Mouse (Mus musculus) NIH3T3 (cell line): ENCODE data around the gene R3hdm2.
A peak's percentile ranks its signal among the peaks of the same experiment; 100 is the strongest.

Experiments
- DNase-seq: peaks from one replicate; pipeline ENCODE4 v3.0.0-alpha.2; 2012; ENCODE audit warnings: low read depth

Gene R3hdm2

DNA sequence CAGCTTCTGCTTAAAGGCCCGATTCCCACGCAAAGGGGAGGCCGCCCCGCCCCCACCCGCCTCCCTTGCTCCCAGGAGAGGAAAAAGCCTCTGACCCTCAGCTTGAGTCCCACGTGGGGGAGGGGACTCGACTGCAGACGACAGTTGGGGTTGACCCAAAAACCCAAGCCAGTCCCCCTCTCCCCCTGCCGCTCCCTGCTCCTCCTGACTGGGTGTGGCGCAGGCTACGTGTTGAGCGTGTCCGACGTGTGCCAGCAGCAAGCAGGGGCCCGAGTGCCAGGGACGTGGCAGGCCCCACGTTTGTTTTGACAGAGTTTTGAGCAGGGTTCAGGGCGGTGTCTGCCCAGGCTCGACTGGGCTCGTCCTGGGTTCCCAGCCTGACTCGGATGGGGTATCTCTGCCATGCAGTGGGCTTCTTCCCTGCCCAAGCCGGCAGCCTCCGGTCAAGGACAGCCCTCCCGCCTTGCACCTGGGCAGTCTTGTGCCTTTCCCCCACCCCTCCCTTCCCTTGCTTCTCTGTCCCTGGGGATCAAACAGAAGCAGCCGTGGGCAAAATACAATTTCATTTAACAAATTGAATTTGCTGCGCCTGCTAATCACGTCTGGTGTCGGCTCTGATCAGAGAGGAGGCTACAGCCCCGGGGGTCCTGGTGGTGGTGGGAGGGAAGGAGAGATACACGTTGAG lies 136.6 kb downstream of the R3hdm2 start:
- DNase-seq: no peak

- no peak for DNase-seq
These were observed 137.8 kb downstream of the R3hdm2 start for GRCm38 (mm10) chr10:127517941-127518340.

GRCm38 (mm10) chr10:127519041-127519701 lies 139.0 kb downstream of the R3hdm2 start:
- DNase-seq: no peak

DNA sequence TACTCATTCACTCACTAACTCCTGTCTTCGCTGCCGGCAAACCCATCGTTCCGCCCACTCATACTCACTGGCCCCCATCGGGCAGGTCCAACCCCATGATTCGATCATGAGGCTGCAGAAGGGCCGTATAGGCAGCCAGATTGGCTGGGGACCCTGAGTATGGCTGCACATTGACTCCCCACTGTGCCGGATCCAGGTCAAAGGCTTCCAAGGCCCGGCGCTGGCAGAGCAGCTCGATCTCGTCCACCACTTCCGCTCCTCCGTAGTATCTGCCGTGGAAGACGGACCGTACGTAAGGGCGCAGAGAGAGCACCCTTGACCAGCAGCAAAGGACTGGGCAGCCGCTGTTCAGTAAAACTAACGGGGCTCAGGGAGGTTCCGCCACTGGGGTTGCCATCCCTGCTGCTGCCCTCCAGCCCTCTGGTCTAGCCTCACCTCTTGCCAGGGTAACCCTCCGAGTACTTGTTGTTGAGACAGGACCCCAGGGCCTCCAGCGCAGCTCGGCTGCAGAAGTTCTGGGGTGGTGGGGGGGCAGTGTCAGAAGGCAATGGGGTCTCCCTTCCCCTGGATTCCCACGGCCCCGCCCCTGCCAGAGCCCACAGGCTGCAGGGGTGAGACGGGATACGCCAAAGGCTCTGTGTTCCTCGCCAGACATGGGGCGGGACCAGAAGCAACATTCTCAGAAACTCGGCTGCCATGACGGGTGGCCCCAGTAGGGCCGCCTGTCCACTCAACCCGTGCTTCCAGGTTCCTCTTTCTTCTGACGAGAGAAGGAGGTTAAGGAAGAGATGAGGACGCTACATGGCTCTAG lies 140.0 kb downstream of the R3hdm2 start:
- DNase-seq: no peak

DNA sequence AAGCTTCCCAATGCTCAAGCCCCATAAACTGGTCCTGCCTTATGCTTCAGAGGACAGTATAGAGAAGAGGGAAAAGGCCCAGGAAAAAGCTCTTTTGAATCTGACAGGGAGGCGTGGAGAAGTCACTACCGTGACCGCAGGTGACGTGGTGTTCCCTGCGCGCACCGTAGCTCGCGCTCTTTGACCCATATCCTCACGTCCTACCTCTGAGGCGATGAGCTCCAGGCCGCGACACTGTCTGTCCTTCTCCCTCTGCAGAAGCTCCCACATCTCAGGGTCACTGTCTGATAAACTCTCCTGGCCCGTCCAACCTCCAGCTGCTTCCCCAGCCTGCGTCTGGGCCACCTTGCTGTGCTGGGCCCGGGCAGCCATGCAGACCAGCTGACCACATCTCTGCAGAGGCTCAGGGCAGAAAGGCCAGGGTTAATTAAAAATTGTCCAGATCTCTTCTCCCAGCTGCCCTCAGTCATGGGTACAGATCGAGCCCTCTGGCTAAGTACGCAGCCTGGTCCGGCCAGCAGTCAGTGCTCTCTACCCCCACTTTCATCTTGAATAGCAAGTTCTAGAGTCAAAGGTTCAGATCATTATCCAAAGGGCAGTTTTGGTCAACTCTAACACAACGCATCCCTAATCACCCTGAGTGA lies 140.7 kb downstream of the R3hdm2 start:
- no peak for DNase-seq

DNA sequence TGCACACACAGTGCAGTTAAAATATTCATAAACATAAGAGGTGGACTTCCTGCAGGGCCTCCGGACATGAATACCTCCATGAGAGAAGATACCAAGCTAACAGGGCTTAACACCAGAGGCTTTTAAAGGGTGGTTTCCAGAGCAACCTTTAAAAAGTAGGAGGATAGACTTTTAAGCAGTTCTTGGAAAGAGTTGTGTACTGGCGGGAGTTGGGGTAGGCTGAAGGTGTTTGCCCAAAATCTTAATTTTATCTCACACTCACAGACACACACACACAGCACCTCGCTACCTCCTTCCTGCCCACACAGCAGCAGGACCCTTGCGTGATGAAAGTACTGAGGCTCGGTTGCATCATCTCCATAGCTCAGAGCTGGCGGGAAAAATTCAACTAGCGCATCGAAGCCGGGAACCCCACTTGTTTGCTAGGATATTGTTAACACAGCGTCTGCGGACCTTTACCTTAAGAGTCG lies 141.5 kb downstream of the R3hdm2 start:
- DNase-seq: peak; percentile 71

DNA sequence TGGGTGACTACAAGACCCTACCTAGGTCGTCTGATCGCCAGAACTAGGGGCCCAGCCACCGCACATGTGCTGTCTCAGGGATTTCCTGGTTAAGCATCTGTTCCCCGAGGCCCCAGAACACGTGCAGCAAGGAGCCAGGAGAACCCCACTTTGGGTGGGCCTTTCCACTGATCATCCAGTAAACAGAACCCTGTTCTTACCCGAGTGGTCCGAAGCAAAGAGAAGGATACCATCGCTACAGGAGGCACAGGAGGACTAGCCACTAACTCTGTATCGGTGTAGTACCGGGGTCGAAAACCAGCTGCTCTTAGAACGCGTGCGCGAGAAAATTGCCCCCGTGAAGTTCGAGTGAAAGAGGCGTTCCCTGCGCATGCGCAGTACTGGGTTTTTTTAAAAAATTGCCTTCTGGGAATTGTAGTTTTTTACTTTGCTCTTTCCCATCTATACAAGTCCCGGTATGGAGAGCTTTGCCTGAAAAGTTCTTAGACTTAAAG lies 142.0 kb downstream of the R3hdm2 start, which contains the start of gene Shmt2:
TSS of gene Shmt2 (minus strand) at position 357 of the 494 bp plus-strand sequence.
- peak; percentile 98 for DNase-seq

- DNase-seq: no peak
These were observed 144.6 kb downstream of the R3hdm2 start for GRCm38 (mm10) chr10:127524646-127525255.

DNA sequence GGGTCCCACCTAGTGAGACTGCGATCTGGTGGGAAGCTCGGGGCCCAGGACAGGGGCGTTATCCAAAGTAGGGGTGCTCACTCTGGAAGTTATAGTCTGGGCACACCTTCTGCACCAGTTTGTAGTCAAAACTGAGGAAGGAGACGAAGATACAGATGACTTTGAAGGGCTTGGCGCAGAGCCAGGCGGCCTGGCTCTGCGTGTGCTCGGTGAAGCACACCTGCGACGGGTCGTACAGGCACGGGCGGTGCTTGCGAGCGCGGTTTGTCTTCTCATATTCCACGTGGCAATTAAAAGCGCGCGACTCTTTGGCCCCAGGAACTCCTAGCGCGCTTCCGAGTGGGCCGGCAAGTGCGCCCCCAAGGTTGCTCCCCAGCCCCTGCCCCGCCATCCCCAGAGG lies 145.9 kb downstream of the R3hdm2 start:
- DNase-seq: no peak

DNA sequence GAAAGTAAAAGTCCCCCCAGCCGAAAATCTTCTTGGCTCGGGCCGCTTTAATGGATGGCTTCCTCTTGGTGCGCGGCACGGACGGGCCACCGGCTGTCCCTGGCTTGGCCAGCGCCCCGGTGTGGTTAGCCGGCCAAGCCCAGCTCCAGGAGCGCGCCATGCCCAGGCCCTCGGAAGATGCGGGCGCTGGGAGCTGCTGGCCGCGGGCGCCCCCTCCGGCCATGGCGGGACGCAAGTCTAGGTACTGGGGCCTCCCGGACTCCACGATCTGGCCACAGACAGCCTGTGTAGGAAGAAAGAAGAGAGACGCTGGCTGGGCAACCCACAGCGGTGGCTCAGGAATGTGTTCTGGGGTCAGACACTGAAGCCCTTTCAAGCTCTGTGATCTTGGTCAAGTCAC lies 146.6 kb downstream of the R3hdm2 start:
- DNase-seq: peak; percentile 30

DNA sequence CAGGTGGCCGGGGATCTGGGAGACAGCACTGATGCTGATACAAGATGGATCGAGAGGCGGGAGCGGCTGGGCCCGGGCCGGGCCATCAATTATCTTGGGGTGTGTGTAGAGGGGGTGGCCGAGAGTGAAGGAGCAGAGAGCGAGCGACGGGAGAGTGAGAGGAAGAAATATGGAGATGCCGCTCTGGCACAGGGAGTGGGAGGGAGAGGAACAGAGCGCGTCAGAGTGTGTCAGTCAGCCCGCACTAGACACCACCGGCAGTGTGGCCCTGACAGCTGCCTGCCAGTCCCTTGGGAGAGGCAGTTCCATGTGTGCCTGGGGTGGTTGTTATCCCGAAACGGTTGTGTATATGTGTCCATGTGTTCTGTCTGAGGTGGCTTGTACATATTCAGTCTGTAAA lies 147.4 kb downstream of the R3hdm2 start:
- DNase-seq: no peak

DNA sequence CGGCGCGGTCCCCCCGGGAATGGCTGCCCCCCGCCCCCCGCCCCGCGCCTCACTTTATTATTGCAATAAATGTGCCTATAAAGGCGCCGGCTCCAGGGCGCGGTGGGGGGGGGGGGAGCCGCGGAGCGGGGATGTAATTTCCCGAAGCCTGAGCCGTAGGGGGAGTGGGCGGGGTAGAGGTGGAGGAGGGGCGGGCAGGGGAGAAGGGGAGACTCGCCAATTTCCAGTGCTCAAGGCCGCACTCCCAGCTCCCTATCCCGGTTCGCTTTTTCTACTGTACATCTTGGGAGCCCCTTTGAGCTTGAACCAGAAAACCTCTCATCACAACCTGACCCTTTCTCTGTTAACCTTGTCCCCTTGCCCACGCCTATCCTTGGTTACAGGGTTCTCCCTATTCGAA lies 150.8 kb downstream of the R3hdm2 start:
- no peak for DNase-seq

DNA sequence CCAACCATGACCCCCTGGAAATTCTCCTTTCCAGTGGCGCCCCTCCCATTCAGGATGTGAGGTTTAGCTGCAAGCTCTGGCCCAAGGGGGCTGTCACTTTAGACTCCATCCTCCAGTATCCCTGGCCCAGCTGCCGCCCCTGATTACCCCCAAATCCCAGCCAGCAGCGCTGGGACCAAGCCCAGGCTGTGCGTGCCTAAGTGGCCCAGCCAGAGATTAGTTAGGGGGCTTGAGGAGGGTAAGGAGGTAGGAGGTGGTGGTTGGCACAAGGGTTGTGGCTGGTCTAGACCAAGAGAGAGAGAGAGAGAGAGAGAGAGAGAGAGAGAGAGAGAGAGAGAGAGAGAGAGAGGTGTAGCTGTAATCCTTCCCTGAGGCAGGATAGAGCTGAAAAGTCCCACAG lies 151.4 kb downstream of the R3hdm2 start:
- no peak for DNase-seq

- DNase-seq: peak; percentile 54
These were observed 154.2 kb downstream of the R3hdm2 start, which contains the start of gene Nxph4 for GRCm38 (mm10) chr10:127534036-127534928. Gene Nxph4 (minus strand): TSS chr10:127534559.

GRCm38 (mm10) chr10:127534929-127535384 lies 154.8 kb downstream of the R3hdm2 start:
- DNase-seq: no peak

- peak; percentile 79 for DNase-seq
These were observed 156.6 kb downstream of the R3hdm2 start for GRCm38 (mm10) chr10:127536586-127537314.

DNA sequence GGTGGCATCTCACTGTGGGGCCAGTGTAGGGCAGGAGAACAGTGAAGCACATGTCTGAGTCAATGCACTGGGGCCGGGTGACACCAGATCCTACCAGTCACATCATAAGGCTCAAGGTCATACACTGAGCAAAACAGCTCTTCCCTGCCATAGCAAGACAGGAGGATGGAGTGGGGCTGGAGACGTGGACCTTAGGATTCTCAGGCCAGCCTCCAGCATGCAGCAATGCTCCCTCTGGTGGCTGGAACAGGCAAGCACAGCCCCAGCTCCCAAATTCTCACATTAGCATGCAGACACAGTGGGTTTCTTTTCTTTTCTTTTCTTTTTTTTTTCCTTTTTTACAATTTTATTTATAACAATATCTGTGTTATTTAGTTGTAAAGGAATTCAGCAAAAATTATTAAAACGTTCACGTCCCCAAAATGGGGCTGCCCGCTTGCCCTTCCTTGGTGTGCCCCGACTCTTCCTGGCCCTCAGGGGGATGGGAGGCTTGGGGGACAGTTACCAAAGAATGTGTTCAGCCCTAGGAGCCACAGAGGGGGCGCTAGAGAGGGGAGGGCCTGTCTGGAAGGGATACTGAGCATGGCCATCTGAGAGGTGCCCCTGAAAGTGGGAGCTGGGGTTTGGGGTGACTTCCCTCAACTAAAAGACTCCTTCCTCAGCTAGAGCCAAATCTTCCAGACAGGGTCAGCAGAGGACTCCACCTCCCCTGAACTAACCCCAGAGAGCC lies 157.9 kb downstream of the R3hdm2 start:
- DNase-seq: peak; percentile 92

DNA sequence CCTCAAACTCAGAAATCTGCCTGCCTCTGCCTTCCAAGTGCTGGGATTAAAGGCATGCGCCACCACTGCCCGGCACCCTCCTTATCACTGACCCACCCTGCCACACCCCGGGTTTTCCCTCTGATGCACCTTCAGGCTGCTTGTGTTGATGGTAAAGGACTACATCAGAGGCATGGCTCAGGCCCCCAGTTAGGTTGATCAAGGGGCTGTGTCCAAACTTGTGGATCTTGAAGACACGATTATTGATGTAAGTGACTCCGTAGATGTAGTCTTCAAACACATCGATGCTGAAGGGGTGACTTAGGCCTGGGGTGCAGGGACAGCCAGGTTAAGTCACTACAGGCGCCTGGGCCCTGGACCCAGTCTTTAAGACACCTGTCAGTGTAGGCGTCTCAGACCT lies 161.4 kb downstream of the R3hdm2 start:
- DNase-seq: no peak

- DNase-seq: peak; percentile 14
These were observed 162.0 kb downstream of the R3hdm2 start for GRCm38 (mm10) chr10:127542084-127542483.
